Mouse (Mus musculus) hindbrain, embryonic 16.5 days (tissue): ENCODE measurements at regions not wholly inside any gene's neighbourhood (a gene's known extent, or its start where the extent isn't known, plus 50 kb on each side); places are given as distances from the start of the nearest gene placed in this dataset.

ENCODE experiments used
- ATAC-seq: fragments of 200-750 bp; cut with Nextera tagmentation; 2 replicates; pipeline ENCODE4 v1.8.0; 2017; ENCODE audit warnings: moderate TSS enrichment, moderate library complexity
- H3K27ac ChIP-seq: fragments of 300-500 bp; sonication (generic); 2 replicates; pipeline ENCODE4 v1.5.1; 2014; ENCODE audit warnings: low read depth, mild to moderate bottlenecking, control low read depth, low read length, moderate library complexity
- H3K27me3 ChIP-seq: fragments of 300-500 bp; sonication (generic); replicated peaks from 2 replicates; pipeline ENCODE4 v1.6.1; 2014; ENCODE audit warnings: low read length; ENCODE audit not compliant: control insufficient read depth, insufficient read depth
- H3K36me3 ChIP-seq: fragments of 300-500 bp; sonication (generic); 2 replicates; pipeline ENCODE4 v1.6.1; 2014; ENCODE audit warnings: mild to moderate bottlenecking, low read length, moderate library complexity, mixed read lengths; ENCODE audit not compliant: control insufficient read depth, insufficient read depth
- H3K4me1 ChIP-seq: fragments of 300-500 bp; sonication (generic); 2 replicates; pipeline ENCODE4 v1.6.1; 2014; ENCODE audit warnings: low read depth, low read length; ENCODE audit not compliant: control insufficient read depth, insufficient read depth
- H3K4me2 ChIP-seq: fragments of 300-500 bp; sonication (generic); 2 replicates; pipeline ENCODE4 v1.6.1; 2014; ENCODE audit warnings: mild to moderate bottlenecking, low read length, control low read depth, moderate library complexity
- H3K4me3 ChIP-seq: fragments of 300-500 bp; sonication (generic); 2 replicates; pipeline ENCODE4 v1.5.1; 2014; ENCODE audit warnings: mild to moderate bottlenecking, low read length, control low read depth, moderate library complexity
- H3K9ac ChIP-seq: fragments of 300-500 bp; sonication (generic); 2 replicates; pipeline ENCODE4 v1.6.1; 2014; ENCODE audit warnings: low read depth, mild to moderate bottlenecking, control low read depth, low read length, moderate library complexity
- H3K9me3 ChIP-seq: fragments of 300-500 bp; sonication (generic); 2 replicates; pipeline ENCODE4 v1.6.1; 2014; ENCODE audit warnings: mild to moderate bottlenecking, low read length, moderate library complexity; ENCODE audit not compliant: control insufficient read depth
- WGBS: fragments of 180-500 bp; shearing (Covaris S2); extraction: QIAGEN DNeasy Blood & Tissue Kit; methylation state at CpG from one replicate; pipeline ENCODE4 v1.1.7; 2014; 5-methylcytosine and 5-hydroxymethylcytosine counted together

- H3K27ac ChIP-seq = no peak overlapping the region
- WGBS = 88% methylated on average over 3 of the region's 3 CpGs
- no peak overlapping the region for H3K9ac ChIP-seq
- no peaks in the 10 kb centered on the region for H3K27me3 ChIP-seq
- ATAC-seq = no peak
- H3K9me3 ChIP-seq = peaks cover 6% of the 10 kb centered on the region; the same call in 1 of the 2 replicates
- no peaks in the 10 kb centered on the region for H3K36me3 ChIP-seq
- H3K4me3 ChIP-seq = no peak overlapping the region
- peaks cover 5% of the 10 kb centered on the region; the same call in 1 of the 2 replicates for H3K4me1 ChIP-seq
- H3K4me2 ChIP-seq = no peak overlapping the region
These were observed 190.4 kb downstream of the Shq1 start for GRCm38 (mm10) chr6:100480525-100480924.

- ATAC-seq = no peak
- WGBS = 54% methylated on average over 6 of the region's 6 CpGs
- peaks cover 5% of the 10 kb centered on the region; the same call in 1 of the 2 replicates for H3K4me1 ChIP-seq
- peaks cover 1% of the 10 kb centered on the region; the same call in 1 of the 2 replicates for H3K9me3 ChIP-seq
- no peaks in the 10 kb centered on the region for H3K36me3 ChIP-seq
- no peak overlapping the region for H3K4me2 ChIP-seq
- H3K27me3 ChIP-seq = no peaks in the 10 kb centered on the region
- no peak overlapping the region for H3K4me3 ChIP-seq
- no peak overlapping the region for H3K27ac ChIP-seq
- no peak overlapping the region for H3K9ac ChIP-seq
These were observed 191.1 kb downstream of the Shq1 start for GRCm38 (mm10) chr6:100479881-100480280.

GRCm38 (mm10) chr6:100479455-100479854, 191.5 kb downstream of the Shq1 start:
- no peaks in the 10 kb centered on the region for H3K27me3 ChIP-seq
- H3K4me3 ChIP-seq = no peak overlapping the region
- H3K9ac ChIP-seq = no peak overlapping the region
- 89% methylated on average over 4 of the region's 4 CpGs for WGBS
- H3K27ac ChIP-seq = no peak overlapping the region
- H3K4me2 ChIP-seq = no peak overlapping the region
- H3K9me3 ChIP-seq = no peaks in the 10 kb centered on the region
- no peaks in the 10 kb centered on the region for H3K36me3 ChIP-seq
- peaks cover 5% of the 10 kb centered on the region; the same call in 1 of the 2 replicates for H3K4me1 ChIP-seq
- no peak for ATAC-seq

- no peak overlapping the region for H3K4me2 ChIP-seq
- no peak for ATAC-seq
- no peaks in the 10 kb centered on the region for H3K36me3 ChIP-seq
- H3K27ac ChIP-seq = no peak overlapping the region
- no peaks in the 10 kb centered on the region; the same call in 1 of the 2 replicates for H3K4me1 ChIP-seq
- H3K4me3 ChIP-seq = no peak overlapping the region
- no peaks in the 10 kb centered on the region for H3K27me3 ChIP-seq
- peaks cover 4% of the 10 kb centered on the region; the same call in 1 of the 2 replicates for H3K9me3 ChIP-seq
- WGBS = 87% methylated on average over 6 of the region's 6 CpGs
- H3K9ac ChIP-seq = no peak overlapping the region
These were observed 189.5 kb upstream of the Rybp start for GRCm38 (mm10) chr6:100476550-100477366.

- Histone ChIP-seq H3K27ac (no peak overlapping the region), H3K36me3 (no peaks in the 10 kb centered on the region), H3K9ac (no peak overlapping the region), H3K27me3 (no peaks in the 10 kb centered on the region), H3K4me3 (no peak overlapping the region), H3K9me3 (peaks cover 4% of the 10 kb centered on the region; the same call in 1 of the 2 replicates), H3K4me1 (no peaks in the 10 kb centered on the region; the same call in 1 of the 2 replicates), H3K4me2 (no peak overlapping the region)
- ATAC-seq = peak; percentile 48; the same call in 1 of the 2 replicates
- WGBS = 44% methylated on average over 4 of the region's 4 CpGs
These were observed 188.2 kb upstream of the Rybp start for GRCm38 (mm10) chr6:100475341-100475955.

- Histone ChIP-seq H3K27me3 (no peaks in the 10 kb centered on the region; the same call in 1 of the 2 replicates), H3K4me3 (no peak overlapping the region)
- 57% methylated on average over 9 of the region's 9 CpGs for WGBS
These were observed 187.0 kb upstream of the Rybp start for GRCm38 (mm10) chr6:100474326-100474725.

GRCm38 (mm10) chr6:100470071-100470470, 182.8 kb upstream of the Rybp start:
- Histone ChIP-seq H3K4me3 (no peak overlapping the region), H3K4me2 (no peak overlapping the region), H3K9ac (no peak overlapping the region), H3K27ac (no peak overlapping the region), H3K36me3 (no peaks in the 10 kb centered on the region), H3K4me1 (no peaks in the 10 kb centered on the region; the same call in 1 of the 2 replicates), H3K27me3 (no peaks in the 10 kb centered on the region; the same call in 1 of the 2 replicates), H3K9me3 (peaks cover 4% of the 10 kb centered on the region; the same call in 1 of the 2 replicates)
- WGBS = 68% methylated on average over 2 of the region's 2 CpGs
- ATAC-seq = no peak

More at GRCm38 (mm10) chr6:100474326-100474725, 187.0 kb upstream of the Rybp start:
- no peaks in the 10 kb centered on the region; the same call in 1 of the 2 replicates for H3K4me1 ChIP-seq
- H3K4me2 ChIP-seq = no peak overlapping the region
- no peaks in the 10 kb centered on the region for H3K36me3 ChIP-seq
- H3K27ac ChIP-seq = no peak overlapping the region
- no peak for ATAC-seq
- peaks cover 4% of the 10 kb centered on the region; the same call in 1 of the 2 replicates for H3K9me3 ChIP-seq
- H3K9ac ChIP-seq = no peak overlapping the region

GRCm38 (mm10) chr6:100462757-100463156, 175.5 kb upstream of the Rybp start:
- no peaks in the 10 kb centered on the region for H3K9me3 ChIP-seq
- H3K4me3 ChIP-seq = no peak overlapping the region
- no peak overlapping the region for H3K9ac ChIP-seq
- 84% methylated on average over 2 of the region's 2 CpGs for WGBS
- ATAC-seq = no peak
- no peaks in the 10 kb centered on the region for H3K36me3 ChIP-seq
- no peaks in the 10 kb centered on the region for H3K27me3 ChIP-seq
- H3K4me2 ChIP-seq = no peak overlapping the region
- H3K4me1 ChIP-seq = no peaks in the 10 kb centered on the region
- no peak overlapping the region for H3K27ac ChIP-seq

- no peak overlapping the region for H3K27ac ChIP-seq
- WGBS = 93% methylated on average over 3 of the region's 3 CpGs
- ATAC-seq = no peak
- H3K4me1 ChIP-seq = no peaks in the 10 kb centered on the region
- H3K36me3 ChIP-seq = no peaks in the 10 kb centered on the region
- no peak overlapping the region for H3K9ac ChIP-seq
- H3K9me3 ChIP-seq = peaks cover 4% of the 10 kb centered on the region
- H3K27me3 ChIP-seq = no peaks in the 10 kb centered on the region
- H3K4me2 ChIP-seq = no peak overlapping the region
- no peak overlapping the region for H3K4me3 ChIP-seq
These were observed 166.1 kb upstream of the Rybp start for GRCm38 (mm10) chr6:100453401-100453800.
